Mouse (Mus musculus): Measurements from ENCODE around the gene Kif27.
A peak's percentile ranks its signal among the peaks of the same experiment; 100 is the strongest.

Gene Kif27

DNA sequence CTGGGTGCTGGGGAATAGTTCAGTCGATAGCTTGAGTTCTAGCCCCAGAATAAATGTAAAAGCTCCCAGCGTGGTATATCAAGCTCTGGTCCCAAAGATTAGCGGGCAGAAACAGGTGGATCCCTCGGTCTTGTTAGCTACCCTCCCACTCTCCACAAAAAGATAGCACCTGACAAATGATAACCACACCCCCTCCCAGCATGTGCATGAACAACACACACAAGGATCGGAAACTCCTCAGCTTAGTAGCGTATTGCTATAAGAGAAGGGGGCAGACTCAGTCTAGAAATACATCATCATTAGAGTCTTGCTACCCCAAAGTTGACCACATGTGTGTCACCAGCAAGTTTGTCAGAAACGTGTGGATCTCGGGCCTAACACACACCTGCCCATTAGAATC, 83.3 kb downstream of the Kif27 start, which contains the start of gene Gkap1:
Gkap1 (minus strand) TSS at position 101 of the 400 bp plus-strand sequence.
- no peak for DNase-seq

DNA sequence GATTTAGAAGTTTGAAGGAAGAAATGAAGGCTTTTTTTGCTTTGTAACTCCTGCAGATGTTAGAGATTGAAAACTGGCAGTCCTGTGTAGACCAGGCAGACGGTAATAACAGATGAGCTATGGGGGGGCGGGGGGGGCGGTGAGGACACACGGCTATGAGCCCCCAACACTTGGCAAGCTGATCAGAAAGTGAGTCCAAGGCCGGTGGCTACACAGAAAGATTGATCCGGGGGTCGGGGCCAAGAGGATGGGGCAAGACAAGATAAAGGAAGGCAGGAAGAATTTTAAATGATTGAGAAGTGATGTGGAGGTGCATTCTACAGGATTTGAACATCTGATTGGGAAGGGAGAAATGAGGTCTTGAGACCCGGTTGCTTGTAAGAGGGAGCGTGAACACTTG, 83.8 kb downstream of the Kif27 start:
- DNase-seq: no peak

DNA sequence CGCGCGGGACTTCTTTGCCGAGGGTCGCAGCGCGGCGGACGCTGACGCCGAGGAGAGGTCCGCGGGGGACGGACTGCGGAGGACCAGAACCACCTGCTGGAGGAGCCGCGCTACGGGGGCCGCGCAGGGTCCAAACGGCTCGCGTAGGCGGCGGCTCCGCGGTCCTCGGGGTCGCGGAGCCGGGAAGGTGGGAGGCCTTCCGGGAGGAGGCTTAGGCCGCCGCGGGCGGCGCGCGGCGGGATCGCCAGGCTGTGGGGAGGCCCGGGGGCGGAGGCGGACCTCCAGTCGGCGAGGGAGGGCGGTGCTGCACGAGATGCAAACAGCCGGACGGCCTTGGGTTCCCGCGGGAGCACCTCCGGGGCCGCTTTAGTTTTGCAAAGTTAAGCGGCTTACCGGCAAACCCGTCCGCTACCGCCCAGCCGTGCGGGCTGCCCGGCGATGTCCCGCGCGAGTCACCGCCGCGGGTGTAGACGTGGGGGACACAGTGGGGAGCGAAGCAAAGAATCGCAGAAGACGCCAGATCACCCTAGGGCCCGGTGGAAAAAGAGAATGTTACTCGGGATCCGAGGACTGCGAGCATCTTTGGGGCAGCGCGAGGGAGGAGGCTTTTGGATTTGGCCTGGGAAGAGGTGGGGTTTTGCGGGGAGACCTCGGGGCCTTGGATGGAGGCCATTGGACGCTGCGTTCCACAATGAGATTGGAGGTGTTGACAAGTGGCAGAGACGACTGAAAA, 84.5 kb downstream of the Kif27 start:
- peak; percentile 47 for DNase-seq

DNA sequence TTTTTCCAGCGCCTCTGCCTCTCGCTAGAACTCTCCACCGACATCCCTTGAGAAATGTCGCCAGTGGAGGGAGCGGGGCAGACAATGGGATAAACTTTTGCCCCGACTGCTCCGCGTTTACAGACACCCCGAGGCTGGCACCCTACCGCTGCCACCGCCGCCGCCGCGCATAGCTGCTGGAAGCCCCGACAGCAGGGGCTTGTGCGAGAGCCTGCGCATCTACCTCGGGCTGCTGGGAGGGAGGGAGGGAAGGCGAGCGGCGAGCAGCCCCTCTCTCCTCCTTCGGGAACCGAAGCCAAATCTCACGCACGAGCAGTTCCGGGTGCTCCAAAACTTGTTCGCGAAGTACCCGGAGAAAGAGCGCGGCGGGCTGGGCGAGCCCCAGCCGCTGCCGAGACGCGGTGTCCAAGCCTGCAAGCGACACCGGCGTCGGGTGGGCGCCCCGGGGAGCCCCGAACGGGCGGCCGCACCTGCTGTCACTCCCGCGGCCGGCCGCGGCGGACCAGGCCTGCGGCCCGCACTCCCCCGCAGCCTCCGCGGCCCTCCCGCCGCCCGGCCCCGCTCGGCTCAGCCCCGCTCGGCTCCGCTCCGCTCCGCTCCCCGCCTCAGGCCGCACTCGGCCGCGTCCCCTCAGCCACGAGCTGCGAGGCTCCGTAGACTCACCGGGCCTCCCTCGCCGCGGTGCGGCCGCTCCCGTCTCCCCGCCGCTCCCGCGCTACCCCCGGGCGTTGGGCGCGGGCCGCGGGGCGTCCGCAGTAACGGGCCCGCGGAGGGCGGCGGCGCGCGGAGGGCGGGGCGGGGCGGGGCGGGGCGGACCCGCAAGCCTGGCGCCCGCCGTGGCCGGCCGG, 85.3 kb downstream of the Kif27 start:
- peak; percentile 46 for DNase-seq

DNA sequence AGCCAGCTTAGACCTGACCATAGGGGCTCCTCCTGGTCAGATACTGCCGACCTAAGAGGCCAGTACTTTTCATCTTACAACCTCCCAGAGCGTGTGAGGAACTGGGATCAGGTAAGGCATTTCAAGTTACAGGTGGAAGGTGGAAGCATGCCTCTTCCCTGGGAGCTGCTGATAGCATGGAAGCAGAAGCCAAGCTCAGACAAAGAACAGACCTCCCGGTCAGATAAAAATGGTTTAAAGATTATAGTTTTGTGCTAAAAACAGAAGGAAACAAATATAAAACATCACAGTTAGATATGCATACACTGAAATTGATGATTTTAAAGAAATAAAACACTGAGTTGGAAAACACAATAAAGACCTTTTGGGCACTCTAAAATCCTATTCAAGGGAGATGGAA, 92.1 kb downstream of the Kif27 start:
- no peak for DNase-seq

DNA sequence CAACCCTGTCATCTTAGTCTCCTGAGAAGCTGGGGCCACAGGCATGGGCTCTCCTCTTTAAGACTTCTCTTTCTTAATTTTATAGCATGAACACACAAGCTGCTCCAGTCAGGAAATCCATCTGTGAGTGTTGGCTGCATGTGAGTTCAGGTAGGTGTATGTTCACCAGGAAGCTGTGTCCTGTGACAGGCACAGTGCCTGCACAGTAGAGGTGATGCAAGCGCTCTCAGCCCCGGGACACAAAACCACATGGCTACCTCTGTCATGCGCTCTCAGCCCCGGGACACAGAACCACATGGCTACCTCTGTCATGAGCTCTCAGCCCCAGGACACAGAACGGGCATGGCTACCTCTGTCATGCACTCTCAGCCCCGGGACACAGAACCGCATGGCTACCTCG, 95.4 kb downstream of the Kif27 start:
- DNase-seq: no peak

DNA sequence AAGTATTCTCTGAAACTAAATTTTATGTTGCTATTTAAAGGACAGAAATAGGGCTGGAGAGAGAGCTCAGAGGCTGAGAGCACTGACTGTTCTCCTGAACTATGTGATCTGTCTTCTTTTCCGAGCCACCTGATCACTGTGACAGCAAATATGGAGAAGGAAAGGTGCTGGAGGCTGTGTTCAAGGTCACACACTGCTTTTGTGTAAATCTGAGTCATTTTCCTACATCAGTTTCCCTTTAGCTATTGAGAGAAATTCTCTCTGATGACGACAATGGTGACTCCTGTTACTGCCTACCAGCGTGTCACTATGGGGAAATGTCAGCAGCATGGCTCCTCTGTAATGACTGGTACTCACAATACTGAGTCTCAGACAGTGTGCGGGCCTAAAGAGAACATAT, 97.2 kb downstream of the Kif27 start:
- no peak for DNase-seq

DNA sequence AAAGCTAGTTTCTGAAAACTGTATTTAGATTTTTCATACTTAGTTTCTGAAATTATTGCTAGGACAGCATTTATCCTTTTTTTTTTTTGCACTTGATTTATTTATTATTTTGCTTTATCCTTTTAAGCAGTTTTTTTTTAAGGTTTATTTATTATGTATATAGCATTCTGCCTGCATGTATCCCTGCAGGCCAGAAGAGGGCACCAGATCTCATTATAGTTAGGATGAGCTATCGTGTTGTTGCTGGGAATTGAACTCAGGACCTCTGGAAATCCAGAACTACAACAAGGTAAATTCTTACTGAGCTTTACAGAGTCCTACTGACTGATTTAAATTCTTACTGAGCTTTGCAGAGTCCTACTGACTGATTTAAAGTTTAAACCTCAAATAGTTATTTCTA, 105.7 kb downstream of the Kif27 start:
- no peak for DNase-seq

DNA sequence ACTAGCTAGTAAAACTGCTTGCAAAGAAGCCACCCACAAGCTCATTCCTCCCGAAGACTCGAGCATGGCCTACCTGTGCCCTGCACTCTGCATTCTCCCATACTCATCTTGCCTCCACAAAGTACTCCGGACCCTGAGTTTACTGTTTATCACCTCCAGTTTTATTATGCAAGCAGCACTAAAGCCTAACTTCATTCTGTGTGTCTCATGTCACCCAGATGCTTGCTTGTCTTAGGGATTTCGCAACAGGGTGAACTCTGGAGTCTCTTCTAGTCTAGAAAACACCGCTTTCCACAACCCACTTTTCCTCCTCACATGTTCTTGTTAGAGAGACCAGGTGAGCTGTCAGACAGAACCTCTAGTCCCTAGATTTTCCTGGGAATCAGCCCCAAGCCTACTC, 110.0 kb downstream of the Kif27 start:
- DNase-seq: no peak
